Mouse (Mus musculus) cerebellum, adult 2 months (tissue): ENCODE results near the gene Ap1g2. TPM values are rescaled to one million over a fixed set of nuclear protein-coding genes. Genes with fewer than 3 reads are reported as not detected.

Experiments used
- DNase-seq, 2 experiments: peaks; one replicate each; pipeline ENCODE4 v3.0.0; 2021
- H3K27ac ChIP-seq: fragments of 200-500 bp; 2 replicates; pipeline ENCODE4 v1.5.1; 2012; ENCODE audit warnings: low read length, control low read depth, inconsistent platforms; ENCODE audit not compliant: insufficient read depth
- H3K27me3 ChIP-seq: fragments of 200-500 bp; 2 replicates; pipeline ENCODE4 v1.6.1; 2012; ENCODE audit warnings: inconsistent platforms, mild to moderate bottlenecking, low read length, moderate library complexity; ENCODE audit not compliant: control insufficient read depth, insufficient read depth
- H3K4me1 ChIP-seq: fragments of 200-500 bp; 2 replicates; pipeline ENCODE4 v1.6.1; 2011; ENCODE audit warnings: low read length; ENCODE audit not compliant: control insufficient read depth, insufficient read depth
- H3K4me3 ChIP-seq: fragments of 200-500 bp; replicated peaks from 2 replicates; pipeline ENCODE3; 2011; ENCODE audit warnings: mild to moderate bottlenecking, low read depth, low read length, control low read depth; ENCODE audit not compliant: insufficient read depth
- CTCF ChIP-seq: fragments of 200-500 bp; IDR thresholded peaks from 2 replicates; pipeline ENCODE4 v1.5.1; 2011; ENCODE audit warnings: low read depth, mild to moderate bottlenecking, control low read depth, low read length, moderate library complexity, borderline replicate concordance; ENCODE audit not compliant: insufficient read depth
- POLR2A ChIP-seq: fragments of 200-500 bp; IDR thresholded peaks from 2 replicates; pipeline ENCODE4 v1.6.1; 2011; ENCODE audit warnings: low read length, control low read depth, borderline replicate concordance; ENCODE audit not compliant: insufficient read depth
- WGBS: fragments of 180-500 bp; shearing (Covaris S2); methylation state at CpG from one replicate; pipeline ENCODE4 v1.1.7; 2018; 5-methylcytosine and 5-hydroxymethylcytosine counted together
- polyA plus RNA-seq: library from polyadenylated mRNA; depleted of rRNA; stranded (reverse); fragments of >200 nt; gene quantifications from 2 replicates; pipeline ENCODE4 v1.2.3, GENCODE M21; 2012; rRNA removed

Ap1g2 gene
- polyA plus RNA-seq, 1 experiment, result 19.1 TPM

GRCm38 (mm10) chr14:55059009-55059408 is 47.4 kb downstream of the Ap1g2 start:
- WGBS, result 62% methylated on average over 1 of the region's 1 CpGs
- H3K4me1 ChIP-seq, result peaks cover 30% of the 10 kb centered on the region
- DNase-seq, result no peak
- no peaks in the 10 kb centered on the region for H3K27me3 ChIP-seq
- TF ChIP-seq CTCF (no peak), POLR2A (no peak)
- H3K4me3 ChIP-seq, result no peak overlapping the region
- H3K27ac ChIP-seq, result no peak overlapping the region

- Histone ChIP-seq H3K4me3 (peak overlapping the region; percentile 60), H3K4me1 (peaks cover 12% of the 10 kb centered on the region), H3K27me3 (no peaks in the 10 kb centered on the region), H3K27ac (peak overlapping the region; percentile 95)
- 11% methylated on average over 11 of the region's 11 CpGs for WGBS
- peak; percentile 51; the same call in 1 of the 2 replicates for TF ChIP-seq POLR2A
- TF ChIP-seq CTCF, result peak; percentile 47; the same call in 1 of the 2 replicates
- peak; percentile 96 to 97 for DNase-seq
These were observed 51.1 kb downstream of the Ap1g2 start for GRCm38 (mm10) chr14:55055167-55055834.

GRCm38 (mm10) chr14:55054191-55054749 is 52.1 kb downstream of the Ap1g2 start:
- TF ChIP-seq POLR2A, result no peak
- no peak for TF ChIP-seq CTCF
- WGBS, result 2% methylated on average over 10 of the region's 10 CpGs
- no peaks in the 10 kb centered on the region for H3K27me3 ChIP-seq
- peak overlapping the region; percentile 95 for H3K27ac ChIP-seq
- peak overlapping the region; percentile 60 for H3K4me3 ChIP-seq
- peak; percentile 86 to 88 for DNase-seq
- H3K4me1 ChIP-seq, result peaks cover 7% of the 10 kb centered on the region

- peak; percentile 95 to 96 for DNase-seq
- Histone ChIP-seq H3K27ac (peak overlapping the region; percentile 95), H3K4me3 (peak overlapping the region; percentile 60), H3K27me3 (no peaks in the 10 kb centered on the region), H3K4me1 (peaks cover 7% of the 10 kb centered on the region)
- TF ChIP-seq CTCF (no peak), POLR2A (peak; percentile 32; the same call in 1 of the 2 replicates)
- 6% methylated on average over 15 of the region's 17 CpGs for WGBS
These were observed 52.6 kb downstream of the Ap1g2 start for GRCm38 (mm10) chr14:55053708-55054190.

GRCm38 (mm10) chr14:55053050-55053449 is 53.3 kb downstream of the Ap1g2 start:
- Histone ChIP-seq H3K27me3 (no peaks in the 10 kb centered on the region), H3K4me1 (peaks cover 7% of the 10 kb centered on the region), H3K4me3 (peak overlapping the region; percentile 63), H3K27ac (no peak overlapping the region)
- DNase-seq, result no peak
- TF ChIP-seq CTCF (no peak), POLR2A (no peak)
- 3% methylated on average over 4 of the region's 4 CpGs for WGBS

- peaks cover 7% of the 10 kb centered on the region for H3K4me1 ChIP-seq
- no peaks in the 10 kb centered on the region for H3K27me3 ChIP-seq
- H3K4me3 ChIP-seq, result no peak overlapping the region
- TF ChIP-seq CTCF (no peak), POLR2A (no peak)
- DNase-seq, result peak; percentile 94 to 95
- 2% methylated on average over 9 of the region's 9 CpGs for WGBS
- H3K27ac ChIP-seq, result peak overlapping the region; percentile 86
These were observed 53.9 kb downstream of the Ap1g2 start for GRCm38 (mm10) chr14:55052496-55052895.

Other genes with a start within 250 kb of the Ap1g2 start
- 12.0 and 12.4 TPM in 2 replicates for gene Homez, start 235.6 kb downstream of the Ap1g2 start, polyA plus RNA-seq
- gene Ppp1r3e, start 229.0 kb downstream of the Ap1g2 start, polyA plus RNA-seq, result 21.6 and 22.1 TPM in 2 replicates
- 113 TPM in 2 replicates for gene Bcl2l2, start 223.2 kb downstream of the Ap1g2 start, polyA plus RNA-seq
- gene Gm20521, start 223.2 kb downstream of the Ap1g2 start, polyA plus RNA-seq, result 0.34 TPM in 1 of 2 replicates, not detected in the other
- 413 and 433 TPM in 2 replicates for gene Pabpn1, start 214.1 kb downstream of the Ap1g2 start, polyA plus RNA-seq
- 687 and 690 TPM in 2 replicates for gene Slc22a17, start 193.5 kb downstream of the Ap1g2 start, polyA plus RNA-seq
- 9.9 and 11.2 TPM in 2 replicates for gene Efs, start 180.5 kb downstream of the Ap1g2 start, polyA plus RNA-seq
- 0.26 and 0.43 TPM in 2 replicates for gene Il25, start 173.9 kb downstream of the Ap1g2 start, polyA plus RNA-seq
- 215 and 237 TPM in 2 replicates for gene Cmtm5, start 170.3 kb downstream of the Ap1g2 start, polyA plus RNA-seq
- gene Myh6, start 139.7 kb downstream of the Ap1g2 start, polyA plus RNA-seq, result 0.10 TPM in 1 of 2 replicates, not detected in the other
- not detected in 2 replicates for gene Gm17428, start 129.7 kb downstream of the Ap1g2 start, polyA plus RNA-seq
- 4.4 and 6.9 TPM in 2 replicates for gene Myh7, start 112.0 kb downstream of the Ap1g2 start, polyA plus RNA-seq
- 49.4 and 50.4 TPM in 2 replicates for gene Ngdn, start 91.1 kb downstream of the Ap1g2 start, polyA plus RNA-seq
- 10.7 and 11.0 TPM in 2 replicates for gene Zfhx2, start 14.3 kb downstream of the Ap1g2 start, polyA plus RNA-seq
- gene Thtpa, start 11.8 kb downstream of the Ap1g2 start, polyA plus RNA-seq, result 12.8 and 13.8 TPM in 2 replicates
- 204 and 227 TPM in 2 replicates for gene Jph4, start 10.3 kb upstream of the Ap1g2 start, polyA plus RNA-seq
- 1.2 and 1.4 TPM in 2 replicates for gene Dhrs2, start 115.4 kb upstream of the Ap1g2 start, polyA plus RNA-seq